Mouse (Mus musculus) spleen, postnatal 36 days (tissue): ENCODE measurements around the gene Flt1.

Experiments used
- DNase-seq, 2 experiments: peaks; one replicate each; pipeline ENCODE4 v3.0.0; 2022; ENCODE audit warnings: low spot score in 2 of 2, mixed read lengths in 1 of 2

Flt1 gene

DNA sequence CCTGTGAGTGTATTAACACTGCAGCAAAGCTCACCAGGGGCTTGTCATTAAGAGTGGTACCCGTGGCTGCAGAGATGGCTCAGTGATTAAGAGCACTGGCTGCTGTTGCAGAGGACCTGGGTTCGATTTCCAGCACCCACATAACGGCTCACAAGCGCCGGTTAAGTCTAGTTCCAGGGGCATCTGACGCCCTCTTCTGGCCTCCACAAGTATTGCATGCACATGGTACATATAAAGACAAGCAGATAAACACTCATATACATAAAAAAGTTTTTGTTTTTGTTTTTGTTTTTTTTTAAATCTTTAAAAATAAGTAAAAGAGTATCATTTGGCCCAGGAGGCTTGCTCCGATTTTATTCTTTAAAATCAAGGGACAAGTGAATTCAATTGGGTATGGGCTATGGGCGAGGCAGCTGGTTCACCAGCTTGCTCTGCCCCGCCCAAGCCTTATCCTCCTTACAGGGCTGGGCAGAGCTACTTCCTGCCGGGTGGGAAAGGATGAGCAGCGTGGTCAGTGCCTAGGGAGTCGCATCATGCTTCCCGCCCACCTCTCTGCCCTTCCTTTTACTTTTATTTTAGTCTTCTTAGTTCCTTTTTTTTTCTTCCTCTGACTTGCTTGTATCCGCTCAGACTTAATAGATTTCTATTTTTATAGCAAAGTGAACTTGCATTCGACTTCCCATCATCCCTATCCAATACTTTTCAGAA, 57.0 kb downstream of the Flt1 start:
- DNase-seq = no peak

DNA sequence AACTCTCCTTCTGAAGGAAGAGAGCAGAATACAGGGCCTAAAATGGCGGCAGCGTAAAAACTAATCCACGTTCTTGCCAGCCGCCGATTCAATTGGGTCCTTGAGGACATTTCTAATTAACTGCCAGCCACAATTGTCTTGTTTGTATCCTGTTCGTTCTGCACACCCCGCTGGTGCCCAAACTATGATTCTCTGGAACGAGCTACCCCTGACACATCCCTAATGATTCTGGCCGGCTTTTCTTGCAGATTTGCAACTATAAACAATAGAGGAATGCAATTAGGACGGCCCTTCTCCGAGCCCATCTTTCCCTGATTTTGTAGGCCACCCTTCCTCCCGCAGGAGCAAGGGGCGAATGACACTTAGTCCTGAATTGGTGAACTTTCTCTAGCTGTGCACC, 59.9 kb downstream of the Flt1 start:
- DNase-seq = no peak

DNA sequence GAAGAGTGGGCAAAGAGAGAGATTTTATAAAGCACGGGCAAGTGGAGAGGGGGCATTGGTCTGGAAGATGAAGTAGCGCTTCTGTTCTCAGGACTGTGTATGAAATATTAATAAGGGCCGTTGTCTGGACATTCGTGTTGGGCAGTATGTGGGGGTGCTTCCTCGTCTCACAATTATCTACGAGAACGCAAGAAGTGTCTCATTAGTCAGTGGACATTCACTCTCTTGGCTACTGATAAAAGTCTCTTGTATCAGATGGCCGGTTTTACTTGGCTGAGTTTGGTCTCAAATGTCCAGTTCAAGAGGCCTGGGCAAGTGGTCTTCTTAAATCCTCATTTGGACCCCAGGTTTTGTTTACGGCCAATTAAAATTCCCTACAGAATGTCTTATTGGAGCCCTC, 60.4 kb downstream of the Flt1 start:
- DNase-seq = no peak

DNA sequence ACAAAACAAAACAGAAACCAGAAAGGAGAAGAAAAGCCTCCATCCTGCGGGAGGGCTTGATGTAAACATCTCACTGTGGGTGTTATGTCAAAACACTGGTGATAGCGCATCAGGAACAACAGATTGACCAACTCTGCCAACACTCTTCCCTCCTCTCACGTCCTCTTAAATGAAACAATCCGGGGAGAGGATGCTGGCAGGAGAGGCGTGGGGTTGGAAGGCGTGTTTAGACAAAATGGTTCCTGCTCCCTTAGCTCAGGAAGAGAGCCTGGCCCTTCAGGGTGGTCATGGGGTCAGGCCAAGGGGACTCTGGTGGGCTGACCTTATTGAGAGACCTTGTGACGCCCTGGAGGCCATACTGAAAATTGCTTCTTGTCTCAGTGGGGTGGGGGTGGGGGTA, 65.9 kb downstream of the Flt1 start:
- no peak for DNase-seq

DNA sequence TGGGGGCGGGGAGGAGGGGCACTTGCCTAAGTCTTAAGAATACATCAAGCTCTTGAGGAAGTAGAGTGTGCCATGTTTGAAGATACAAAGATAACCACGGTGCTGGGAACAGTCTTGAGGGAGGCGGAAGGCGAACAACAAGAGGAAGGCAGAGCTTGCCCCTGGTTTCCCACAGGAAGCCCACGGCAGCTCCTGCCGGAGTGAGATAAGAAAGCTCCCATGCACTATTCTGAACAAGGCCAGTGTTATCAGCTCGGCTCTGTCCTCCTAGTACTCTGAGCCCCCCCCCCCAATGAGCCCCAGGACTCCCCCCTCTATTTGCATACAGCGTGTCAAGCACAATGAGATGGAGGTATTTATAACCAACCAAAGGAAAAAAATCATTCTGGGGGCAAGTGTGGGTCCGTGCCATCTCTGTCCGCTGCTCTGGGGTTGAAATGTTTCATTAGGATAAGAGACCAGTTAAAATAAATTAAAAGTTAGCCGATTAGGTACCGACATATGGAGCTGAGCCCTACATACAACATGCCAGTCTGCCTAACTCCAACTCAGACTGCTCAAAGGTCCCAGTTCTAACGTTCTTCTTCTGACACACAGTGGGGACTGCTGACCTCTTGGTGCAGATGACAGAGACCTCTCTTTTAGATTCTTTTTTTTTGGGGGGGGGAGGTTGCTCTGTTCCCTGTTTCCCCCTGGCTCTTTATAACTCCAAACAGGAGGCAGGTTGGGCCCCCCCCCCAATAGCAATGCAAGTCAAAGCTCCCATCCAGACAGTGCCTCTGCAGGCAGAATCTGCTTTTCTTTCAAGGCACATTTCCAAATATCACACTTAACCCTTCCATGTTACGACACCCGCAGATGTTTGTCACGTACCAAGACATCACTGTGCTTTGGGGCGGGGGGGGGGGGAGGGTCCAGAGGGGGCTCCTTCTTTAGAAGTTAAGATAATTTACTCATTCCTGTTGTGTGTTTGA, 67.6 kb downstream of the Flt1 start:
- peak in 1 of 2 experiments; percentile 7 for DNase-seq

DNA sequence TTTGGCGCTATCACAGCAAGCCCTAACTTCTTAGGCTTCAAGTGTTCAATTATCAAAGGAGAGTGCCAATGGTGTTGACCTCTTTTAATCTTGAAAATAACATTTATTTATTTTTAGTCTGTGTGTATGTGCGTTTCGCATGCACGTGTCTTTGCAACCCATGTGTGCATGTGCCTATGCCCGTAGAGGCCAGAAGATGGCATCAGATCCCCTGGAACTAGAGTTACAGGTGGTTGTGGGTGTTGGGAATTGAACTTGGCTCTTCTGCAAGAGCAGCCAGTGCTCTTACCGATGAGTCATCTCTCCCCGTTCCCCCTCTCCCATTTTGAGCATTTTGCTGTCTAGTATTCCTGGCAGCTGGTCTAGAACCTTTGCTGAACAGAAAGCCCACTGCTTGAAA, 70.0 kb downstream of the Flt1 start:
- DNase-seq = no peak

DNA sequence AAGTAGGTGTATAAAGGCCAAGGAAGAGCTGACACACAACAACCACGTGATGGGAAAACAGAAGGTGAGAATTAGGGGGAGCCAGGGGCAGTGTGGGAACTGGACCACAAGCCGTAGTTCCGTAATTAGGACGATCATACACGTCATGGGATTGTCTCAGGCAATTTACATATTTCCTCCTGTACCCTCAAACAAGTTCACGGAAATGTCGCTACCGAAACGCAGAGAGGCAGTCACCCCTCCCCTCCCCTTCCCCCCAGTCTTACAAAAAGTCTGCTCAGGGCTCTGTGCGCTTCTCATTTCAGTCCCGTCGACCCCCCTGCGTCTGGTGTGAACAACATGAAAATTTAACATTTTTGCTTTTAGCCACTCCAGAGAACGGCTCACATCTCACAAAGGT, 74.6 kb downstream of the Flt1 start:
- DNase-seq = no peak

DNA sequence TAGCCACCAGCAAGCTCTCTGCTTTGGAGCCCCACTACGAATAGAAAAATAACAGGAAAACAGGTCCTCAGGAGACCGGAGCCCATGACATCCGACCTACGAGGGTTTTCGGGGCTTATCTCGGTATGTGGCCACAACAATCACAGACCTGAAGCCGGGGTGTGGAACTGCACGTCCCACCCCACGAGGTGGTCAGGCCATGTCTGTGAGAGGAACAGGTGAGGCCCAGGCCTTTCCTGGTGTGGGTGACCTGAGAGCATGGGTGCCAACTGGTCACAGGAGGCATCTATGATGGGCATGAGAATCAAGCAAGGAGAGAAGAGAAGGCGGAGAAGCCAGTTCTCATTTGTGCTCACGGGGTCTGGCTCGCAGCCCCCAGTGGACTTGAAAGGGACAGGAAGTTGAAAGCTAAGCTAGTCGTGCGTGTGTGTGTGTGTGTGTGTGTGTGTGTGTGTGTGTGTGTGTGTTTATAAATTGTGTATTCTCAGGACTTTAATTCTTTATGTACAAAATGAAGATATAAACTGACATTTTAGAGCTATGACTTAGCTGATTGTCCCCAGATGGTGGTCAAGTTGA, 79.4 kb downstream of the Flt1 start:
- DNase-seq = no peak

DNA sequence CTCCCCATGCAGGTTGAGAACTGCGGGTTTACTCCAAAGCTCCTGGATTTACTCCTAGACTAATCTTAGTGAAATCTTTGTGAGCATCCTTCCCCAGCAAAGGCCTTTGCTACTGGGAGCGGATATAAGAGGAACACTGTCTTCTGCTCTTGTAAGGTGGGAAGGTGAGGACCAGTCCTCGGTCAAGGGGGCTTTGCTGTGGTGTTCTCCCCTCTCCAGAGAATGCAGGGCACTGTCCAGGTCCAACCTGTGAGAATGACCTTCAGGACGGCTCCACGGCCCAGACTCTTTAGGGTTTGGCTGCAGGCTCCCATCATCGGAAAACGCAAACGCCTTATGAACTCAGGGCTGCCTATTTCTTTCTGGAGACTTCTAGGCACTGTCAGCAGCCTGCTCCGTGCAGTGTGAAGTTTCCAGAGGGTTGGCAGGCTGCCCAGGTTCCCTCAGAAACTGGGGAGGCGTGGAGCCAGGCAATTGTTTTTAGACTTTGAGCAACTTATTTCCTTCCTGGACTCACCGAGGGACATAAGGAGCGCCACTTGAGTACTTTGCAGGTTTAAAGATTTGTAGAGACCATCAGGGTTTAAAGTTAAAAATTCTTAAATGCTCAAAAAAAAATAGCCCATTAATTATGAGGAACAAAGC, 80.7 kb downstream of the Flt1 start:
- DNase-seq = peak in 1 of 2 experiments; percentile 10

DNA sequence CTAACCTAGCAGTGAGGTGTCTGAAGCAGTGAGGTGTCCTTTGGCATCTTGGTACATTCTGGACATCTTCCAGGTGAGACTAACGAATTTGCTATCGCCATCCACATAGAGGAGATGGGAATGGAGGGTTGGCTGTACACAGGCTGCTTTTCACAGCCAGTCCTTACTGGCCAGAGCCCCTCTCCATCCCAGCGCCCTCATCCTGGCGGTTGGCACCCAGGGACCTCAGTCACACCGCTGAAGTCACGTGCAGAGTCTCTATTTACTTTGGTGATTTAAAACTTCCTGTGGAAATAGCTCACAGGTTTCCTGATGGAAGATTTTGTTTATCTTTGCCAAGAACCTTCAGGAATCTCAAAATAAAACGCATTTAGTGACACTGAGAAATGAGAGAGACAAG, 84.4 kb downstream of the Flt1 start:
- DNase-seq = no peak

DNA sequence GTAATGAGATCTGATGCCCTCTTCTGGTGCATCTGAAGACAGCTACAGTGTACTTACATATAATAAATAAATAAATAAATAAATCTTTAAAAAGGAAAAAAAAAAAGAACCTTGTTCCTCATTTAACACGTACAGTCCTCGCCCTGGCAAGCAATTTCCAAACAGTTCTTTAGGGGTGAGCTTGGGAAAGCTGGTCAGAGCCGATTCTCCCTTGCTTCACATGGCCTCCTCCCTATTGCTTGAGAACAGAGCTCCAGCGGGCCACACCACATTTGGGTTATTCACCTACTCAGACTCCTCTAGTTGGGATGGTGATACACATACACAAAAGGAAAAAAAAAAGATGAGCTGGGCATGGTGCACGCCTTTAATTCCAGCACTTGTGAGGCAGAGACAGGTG, 85.9 kb downstream of the Flt1 start:
- no peak for DNase-seq

DNA sequence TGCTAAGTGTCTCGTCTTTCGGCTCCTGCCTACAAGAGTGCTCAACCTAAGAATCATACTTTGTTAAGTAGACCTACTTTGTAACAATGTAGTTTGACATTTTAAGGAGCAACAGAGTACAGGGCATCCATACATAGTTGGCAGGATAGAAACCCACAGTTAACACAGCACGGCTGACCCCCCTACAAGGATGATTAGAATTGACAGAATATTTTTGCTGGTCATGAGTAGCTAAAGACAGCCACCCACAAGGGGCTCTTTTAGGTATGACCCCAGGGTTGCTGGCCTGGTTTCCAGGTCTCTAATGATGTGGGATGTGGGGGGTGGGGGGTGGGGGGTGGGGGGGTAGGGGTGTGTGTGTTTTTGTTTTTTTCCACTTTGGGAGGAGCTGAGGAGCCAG, 89.1 kb downstream of the Flt1 start:
- DNase-seq = no peak

DNA sequence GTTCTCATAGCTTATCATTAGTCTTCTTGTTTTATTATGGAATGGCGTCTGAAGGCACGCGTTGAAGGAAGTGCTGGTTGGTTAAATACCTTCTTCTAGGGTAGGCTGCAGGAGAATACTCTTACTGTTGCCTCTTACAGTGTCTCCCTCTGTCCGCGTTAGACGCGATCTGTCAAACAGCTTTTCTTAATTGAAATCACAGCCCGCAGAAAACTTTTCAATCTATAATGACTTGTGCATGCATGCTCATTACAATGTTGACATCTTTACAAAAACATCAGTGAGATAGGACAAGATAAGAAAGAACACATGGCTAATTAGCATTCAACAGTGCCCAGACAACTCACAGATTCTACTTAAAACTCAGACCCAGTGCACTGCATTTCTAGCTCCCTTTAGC, 89.9 kb downstream of the Flt1 start:
- no peak for DNase-seq

DNA sequence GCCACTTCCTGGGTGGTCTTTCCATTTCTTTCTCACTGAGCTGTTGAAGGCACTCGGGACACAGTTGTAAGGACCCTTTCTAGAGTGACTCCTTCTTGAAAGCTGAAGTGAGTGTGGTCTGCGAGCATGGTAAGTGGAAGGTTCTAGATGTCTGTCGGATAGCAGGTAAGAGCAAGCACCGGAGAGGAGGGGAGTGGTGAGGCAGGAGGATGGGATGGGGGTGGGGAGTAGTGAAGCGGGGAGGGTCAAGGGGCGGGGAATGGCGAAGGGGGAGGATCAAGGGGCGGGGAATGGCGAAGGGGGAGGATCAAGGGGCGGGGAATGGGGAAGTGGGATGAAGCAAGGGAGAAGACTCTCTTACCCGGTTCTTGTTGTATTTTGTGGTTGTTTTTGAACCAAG, 91.8 kb downstream of the Flt1 start:
- DNase-seq = no peak

DNA sequence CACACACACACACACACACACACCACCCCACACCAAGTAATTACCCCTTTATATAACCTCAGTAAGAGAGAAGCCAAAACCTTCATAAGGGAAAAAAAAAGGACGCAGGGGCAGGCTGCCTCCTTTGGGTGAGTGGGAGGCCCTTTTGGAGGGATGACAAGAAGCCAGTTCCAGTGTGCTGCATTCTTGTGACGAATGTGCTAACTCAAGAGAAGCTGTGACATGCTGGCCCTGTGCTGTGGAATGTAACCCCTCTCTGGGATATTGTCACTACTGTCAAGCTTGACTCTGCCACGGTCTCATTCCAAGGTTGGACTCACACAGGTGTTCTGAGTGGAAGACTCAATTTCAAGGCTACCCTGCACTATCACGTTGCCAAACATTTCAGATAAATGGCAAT, 93.1 kb downstream of the Flt1 start:
- DNase-seq = no peak

DNA sequence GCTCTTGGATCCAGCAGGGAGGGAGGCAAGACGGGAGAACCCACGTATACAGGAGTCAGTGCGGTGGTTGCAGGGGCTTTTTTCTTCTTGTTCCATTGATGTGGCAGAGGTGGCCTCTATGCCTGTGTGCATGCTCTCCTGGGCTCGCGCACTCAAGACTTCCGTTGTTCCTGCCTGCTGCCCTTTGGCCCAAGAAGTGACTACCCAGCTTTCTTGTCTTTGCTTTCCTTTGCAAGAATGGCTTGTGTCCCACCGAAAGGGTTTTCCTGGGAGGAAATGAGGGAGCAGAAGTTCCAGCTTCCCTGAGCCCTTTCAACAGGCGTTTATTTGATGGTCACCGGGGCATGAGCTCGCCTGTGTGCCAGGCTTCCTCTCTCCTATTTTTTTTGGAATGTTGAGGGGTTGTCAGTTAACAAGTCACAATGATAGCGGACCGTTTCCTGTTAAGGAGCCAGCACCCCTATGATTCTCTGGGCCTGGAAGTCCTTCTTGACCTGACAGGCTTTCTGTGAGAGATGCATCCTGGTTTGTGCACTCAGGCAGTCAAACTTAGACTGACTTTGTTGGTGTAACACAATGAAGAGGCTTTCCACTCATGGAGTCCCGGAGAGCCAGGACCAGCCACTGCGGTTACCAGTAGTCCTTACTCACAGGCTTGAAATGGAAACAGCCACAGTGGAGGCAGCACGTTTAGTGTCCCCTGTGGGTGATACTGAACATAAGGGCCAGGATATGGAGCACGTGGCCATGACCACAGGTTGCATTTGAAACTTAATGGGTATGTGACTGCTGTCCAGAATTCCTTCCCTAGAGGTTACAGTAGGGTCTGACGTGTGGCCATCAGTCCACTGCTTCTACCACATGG, 95.2 kb downstream of the Flt1 start:
- no peak for DNase-seq

DNA sequence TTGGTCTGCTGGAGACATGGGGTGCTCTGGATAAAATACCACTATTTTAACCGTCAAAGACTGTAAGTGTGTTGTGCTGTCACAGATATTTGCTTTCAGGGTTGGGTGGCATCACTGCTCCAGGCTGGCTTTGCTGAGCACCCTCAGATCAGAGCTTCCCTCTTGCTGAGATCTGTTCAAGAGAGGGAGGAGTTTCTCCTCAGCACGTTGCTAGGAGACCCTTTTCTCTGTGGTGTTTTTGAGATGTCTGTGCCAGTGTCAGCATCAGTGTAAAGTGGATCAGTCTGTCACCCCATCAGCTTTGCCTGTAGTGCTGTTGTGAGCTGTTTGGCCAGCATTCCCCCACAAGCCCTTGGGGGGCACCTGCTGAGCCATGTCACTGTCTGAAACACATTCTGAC, 98.9 kb downstream of the Flt1 start:
- no peak for DNase-seq

DNA sequence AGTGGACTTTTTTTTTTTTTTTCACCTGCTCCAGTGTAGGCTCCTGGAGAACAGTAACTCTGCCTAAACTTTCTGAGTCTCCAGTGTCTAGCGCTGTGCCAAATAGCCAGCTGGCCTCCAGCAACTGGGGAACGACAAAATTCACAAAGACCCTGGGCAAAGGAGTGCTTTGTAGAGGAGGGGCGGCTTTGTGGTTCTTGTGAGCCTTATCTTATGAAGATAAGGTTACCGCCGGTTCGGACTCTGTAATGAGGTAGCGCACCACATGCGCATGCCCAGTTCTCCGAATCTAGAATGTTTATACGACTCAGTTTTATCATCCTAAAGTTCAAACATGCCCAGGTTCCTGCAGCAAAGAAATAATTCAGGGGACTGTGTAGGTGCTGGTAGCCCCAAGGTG, 102.1 kb downstream of the Flt1 start:
- DNase-seq = no peak

DNA sequence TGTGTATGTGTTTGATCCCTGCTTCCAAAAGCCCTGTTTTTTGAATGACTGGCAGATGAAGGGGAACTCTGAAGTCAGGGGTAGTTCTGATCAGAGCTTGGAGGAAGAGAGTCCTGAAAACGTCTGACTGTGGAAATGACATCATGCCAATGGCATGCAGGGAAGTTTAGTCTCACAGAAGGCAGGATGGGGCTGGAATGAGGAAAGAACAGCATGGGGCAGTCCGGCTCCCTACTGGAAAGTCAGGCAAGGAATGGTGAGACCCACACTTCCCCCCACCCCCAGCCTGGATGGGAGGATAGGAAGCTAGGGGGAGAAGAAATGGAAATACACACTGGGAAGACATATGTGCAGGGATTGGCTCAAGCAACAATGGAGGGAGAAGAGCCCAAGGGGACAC, 105.6 kb downstream of the Flt1 start:
- no peak for DNase-seq

DNA sequence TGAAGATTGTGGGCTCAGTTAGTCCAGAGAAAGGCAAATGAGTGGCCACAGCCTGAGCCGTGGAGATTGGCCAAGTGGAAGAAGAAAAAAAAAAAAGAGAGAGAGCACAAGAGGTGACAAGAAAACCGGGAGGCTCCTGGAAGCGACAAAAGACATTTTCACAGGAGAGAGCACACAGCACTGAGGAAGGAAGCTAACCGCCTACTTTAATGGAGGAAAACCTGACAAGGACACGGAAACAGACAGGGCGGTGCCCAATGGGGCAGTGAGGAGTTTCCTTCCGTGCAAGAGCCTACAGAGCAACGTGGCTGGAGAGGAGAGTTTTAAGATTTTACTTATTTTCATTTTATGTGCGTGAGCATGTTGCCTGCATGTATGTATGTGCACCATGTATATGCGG, 107.6 kb downstream of the Flt1 start:
- DNase-seq = no peak

DNA sequence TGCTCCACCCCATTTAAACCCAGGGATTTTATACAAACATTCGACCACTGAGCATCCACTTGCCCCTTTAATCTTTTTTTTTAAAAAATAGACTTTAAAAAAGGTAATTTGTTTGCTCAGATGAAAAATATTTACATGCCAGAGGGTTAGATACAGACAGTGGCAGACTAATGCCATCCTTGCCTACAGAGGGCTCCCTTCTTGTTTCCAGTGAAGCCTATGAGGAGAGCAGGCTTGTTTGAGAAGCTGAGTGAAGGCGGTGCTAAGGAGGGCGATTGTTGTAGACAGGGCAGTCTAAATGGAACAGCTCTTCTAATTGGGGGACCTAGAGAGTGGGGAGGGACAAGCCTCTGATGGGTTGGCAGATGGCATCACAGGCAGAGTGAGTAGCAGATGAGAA, 109.4 kb downstream of the Flt1 start:
- no peak for DNase-seq
